Mouse (Mus musculus) right cerebral cortex, postnatal 25 days (tissue): ENCODE data around the gene Tm9sf1.

Source experiments
- DNase-seq: peaks from one replicate; pipeline ENCODE4 v3.0.0; 2022

Tm9sf1 gene

DNA sequence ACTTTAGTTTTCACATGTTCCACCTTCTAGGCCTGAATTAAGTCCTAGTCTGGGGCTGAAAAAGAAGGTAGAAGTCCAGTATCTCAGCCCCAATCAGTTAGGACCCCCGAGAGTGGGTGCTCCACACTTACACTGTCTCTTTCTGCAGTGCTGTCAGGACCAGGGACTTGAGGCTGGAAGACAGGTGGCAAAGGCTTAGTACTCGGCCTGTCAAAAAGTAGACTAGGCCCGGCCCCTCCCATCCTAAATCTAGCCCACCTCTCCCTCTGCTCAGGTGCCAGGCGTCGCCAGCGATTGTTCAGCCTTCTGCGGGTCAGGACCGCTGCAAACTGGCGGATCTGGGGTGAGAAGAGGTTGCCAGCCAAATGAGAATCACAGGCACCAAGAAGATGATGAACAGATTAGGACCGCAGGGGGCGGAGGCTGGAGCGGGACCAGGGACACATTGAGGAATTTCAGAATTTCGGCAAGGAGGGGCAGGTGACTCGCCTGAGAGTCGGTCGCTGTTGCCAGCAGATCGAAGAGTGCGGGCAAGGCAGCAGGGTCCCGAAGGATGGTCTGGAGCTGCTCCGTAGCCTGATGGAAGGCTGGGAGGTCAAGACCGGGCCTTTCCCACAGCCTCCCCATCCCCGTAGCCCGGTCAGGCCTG lies 8.6 kb downstream of the Tm9sf1 start:
- no peak for DNase-seq

DNA sequence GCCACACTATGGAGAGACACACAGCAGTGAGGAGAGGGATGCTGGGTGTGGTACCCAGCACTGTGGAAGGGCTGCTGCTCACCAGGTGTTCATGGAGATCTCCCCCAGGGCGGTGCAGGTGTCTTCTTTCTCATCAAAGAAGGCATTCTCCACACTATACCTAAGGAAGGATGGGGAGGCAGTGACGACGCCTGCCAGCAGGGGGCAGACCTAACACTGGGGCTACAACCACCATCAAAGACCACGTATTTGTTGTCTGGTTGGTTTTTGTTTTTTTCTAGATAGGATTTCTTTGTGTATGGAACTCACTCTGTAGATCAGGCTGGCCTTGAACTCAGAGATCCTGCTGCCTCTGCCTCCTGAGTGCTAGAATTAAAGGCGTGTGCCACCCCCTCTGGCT lies 14.3 kb downstream of the Tm9sf1 start:
- no peak for DNase-seq

DNA sequence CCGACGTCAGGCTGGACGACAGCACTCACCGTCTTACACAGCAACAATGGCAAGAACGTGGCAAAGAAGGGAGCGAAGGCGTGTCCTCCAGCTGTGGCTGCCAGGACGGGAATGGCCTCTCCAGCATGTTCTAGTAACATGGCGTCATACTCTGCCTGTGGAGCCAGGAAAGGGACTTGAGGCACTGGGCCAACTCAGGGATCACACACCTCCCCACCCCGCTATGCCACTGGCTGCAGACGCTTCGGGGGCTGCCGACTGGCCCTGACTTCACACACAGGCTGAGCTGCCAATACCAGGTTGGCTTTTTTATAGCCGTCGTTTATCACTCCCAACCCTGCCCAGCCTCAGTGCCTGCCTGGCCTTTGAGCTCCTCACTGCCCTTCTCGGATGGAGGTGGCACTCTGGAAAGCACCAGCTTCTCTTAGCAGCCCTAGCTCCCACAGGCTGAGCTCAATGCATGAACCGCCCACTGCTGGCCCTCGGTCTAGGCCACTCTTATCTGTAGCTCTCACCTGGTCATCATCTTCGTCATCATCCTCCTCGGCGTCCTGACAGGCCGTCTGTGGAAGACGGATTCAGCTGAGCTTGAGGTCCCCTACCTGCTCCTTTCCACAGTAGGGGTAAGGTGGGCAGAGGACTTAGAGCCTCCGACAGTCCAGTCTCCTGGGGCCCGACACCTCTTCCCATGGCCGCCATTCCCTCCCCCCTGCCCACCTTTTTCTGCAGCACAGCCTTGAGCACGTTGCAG lies 15.4 kb downstream of the Tm9sf1 start:
- DNase-seq = no peak

DNA sequence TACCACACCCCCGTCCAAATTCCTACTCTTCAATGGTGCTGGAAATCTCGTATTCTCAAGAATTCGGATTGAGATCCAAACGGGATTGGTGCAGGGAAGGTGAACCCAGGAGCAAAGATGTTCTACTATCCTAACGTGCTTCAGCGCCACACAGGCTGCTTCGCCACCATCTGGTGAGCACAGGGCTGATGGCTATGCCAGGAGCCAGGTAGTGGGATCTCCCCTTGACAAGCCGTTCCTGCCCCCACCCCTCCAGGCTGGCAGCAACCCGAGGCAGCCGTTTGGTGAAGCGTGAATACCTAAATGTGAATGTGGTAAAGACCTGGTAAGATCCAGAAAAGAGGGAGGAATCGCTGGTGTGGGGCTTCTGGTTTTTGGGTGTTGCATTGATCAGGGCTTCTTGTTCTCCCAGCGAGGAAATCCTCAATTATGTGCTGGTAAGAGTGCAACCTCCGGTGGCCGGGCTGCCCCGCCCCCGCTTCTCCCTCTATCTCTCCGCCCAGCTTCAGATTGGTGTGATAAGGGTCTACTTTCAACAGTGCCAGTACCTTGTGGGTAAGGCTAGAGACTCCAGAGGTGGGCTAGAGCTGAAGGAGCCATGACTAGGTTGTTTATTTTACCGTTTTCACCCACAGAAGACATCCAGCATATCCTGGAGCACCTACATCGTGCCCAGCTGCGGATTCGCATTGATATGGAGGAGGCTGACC lies 25.0 kb downstream of the Tm9sf1 start:
- no peak for DNase-seq

DNA sequence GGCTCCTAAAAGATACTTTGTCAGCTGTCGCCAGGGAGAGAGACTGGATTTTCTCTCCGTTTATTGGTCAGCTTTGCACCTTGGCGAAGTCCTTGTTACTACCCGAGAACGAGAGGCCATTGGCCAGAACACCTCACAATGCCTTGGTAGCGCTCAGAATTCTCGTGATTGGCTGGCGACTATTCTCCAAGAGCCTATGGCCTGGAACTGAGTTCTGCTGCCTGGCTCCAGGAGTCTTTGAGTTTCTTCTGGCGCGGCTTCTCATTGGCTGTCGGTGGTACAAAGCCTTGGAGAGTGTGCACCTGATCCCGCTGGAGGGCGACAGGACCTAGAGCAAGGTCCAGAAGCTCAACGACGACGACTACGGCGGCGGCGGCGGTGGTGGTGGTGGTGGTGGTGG lies 25.8 kb downstream of the Tm9sf1 start, which contains the start of gene Rec8:
TSS of gene Rec8 (plus strand) at position 216 of the 400 bp plus-strand sequence.
- DNase-seq = no peak

DNA sequence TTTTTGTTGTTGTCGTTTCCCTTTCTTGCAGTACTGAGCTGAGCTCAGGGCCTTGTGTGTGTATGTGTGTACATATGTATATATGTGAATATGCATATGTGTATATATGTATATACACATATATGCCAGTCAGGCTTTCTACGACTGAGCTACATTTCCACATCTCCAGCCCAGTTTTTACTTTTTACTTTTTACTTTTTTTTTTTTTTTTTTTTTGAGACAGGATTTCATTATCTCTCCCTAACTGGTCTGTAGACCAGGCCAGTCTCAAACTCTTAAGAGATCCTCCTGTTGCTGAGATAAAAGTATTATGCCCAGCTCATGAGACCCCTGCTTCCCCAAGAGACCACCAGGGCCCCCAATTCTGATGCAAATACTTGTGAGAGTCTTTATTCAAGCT lies 26.8 kb downstream of the Tm9sf1 start:
- DNase-seq = no peak

DNA sequence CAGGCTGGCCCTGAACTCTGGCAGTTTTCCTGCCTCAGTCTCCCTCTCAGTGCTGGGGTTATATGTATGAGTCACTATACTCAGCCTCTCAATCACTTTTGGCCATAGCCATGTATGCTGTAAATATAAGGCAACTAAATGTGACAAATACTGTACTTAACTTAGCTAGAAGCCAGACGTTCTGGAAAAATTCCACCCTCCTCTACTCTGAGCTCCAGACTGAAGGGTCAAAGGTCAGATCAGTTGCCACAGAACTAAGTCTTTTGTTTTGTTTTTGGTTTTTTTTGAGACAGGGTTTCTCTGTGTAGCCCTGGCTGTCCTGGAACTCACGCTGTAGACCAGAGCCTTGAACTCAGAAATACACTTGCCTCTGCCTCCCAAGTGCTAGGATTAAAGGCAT lies 27.7 kb downstream of the Tm9sf1 start:
- no peak for DNase-seq

DNA sequence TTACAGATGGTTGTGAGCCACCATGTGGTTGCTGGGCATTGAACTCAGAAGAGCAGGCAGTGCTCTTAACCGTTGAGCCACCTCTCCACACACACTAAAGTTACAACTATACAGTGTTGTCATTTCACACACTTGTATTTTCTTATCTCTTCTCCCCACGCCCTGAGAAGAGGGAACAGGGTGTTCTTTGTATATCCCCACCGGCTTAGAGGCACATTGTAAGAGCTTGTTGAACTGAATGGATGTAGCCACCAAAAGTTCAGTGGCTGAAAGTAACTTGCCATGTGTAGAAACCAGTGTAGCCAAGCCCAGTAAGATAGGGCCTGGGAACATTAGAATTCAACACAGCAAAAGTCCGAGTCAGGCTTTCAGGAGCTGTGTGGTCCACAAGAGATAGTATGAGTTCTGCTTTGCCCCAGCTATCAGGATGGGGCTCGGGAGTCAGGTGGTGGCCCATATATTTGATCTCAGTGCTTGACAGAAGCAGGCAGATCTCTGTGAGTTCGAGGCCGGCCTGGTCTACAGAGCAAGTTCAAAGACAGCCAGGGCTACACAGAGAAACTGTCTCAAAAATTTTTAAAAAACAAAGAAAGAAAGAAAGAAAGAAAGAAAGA lies 28.9 kb downstream of the Tm9sf1 start:
- no peak for DNase-seq

DNA sequence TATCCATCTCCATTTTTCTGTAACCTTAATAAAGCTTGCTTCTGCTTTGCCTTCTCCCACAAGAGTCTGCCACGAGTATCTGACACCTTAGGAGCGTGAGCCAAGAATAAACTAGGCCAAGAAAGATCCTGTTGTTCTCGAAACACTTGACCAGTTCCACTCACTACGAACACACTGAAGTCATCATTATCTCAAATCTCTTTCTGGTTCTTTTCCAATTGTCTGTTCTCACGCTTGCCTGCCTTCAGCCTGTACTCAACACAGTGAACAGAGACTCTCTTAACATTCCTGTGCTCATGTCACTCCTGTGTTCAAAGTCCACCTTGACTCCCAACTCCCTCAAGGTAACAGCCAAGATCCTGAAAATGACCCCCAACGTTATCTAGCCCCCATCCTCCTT lies 30.3 kb downstream of the Tm9sf1 start:
- no peak for DNase-seq

DNA sequence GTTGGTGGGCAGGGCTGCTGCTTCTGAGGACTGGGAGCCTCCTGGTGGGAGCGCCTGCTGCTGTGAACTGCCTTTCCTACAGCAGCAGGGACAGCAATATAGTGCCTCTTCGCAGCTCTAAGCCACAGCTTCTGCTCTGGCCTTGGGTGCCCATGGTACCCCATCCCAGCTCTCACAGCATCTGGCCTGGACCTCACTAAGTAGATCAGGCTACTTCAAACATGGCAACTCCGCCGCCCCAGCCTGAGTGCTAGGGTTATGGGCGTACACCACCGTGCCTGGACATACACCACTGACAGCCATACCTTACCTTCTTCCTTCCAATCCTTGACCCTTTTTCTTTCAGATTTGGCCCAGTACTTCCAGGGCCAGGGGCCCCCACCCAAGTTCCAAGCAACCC lies 35.3 kb downstream of the Tm9sf1 start:
- no peak for DNase-seq

DNA sequence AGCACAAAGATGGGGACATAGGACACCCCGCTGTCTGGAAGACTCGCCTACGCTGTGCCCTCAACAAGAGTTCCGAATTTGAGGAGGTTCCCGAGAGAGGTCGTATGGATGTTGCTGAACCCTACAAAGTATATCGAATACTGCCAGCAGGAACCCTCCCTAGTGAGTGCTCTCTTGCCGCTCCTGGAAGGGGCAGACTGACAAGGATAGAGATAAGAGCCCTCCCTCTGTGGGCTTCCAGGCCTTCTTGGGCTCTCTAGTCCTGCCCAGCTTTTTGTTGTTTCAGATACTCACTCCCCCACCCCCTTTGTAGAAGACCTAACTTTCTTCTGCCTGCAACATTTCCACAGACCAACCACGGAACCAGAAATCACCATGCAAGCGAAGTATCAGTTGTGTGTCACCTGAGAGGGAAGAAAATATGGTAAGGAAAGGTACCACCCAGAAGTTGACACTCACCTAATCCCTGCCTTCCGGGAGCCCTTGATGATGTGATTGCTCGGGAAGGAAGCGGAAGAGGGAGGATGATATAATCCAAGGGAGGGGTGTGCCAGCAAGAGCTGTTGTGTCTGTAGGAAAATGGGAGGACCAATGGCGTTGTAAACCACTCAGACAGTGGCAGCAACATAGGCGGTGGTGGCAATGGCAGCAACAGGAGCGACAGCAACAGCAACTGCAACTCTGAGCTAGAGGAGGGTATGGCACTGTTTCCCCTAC lies 37.7 kb downstream of the Tm9sf1 start:
- DNase-seq = no peak

DNA sequence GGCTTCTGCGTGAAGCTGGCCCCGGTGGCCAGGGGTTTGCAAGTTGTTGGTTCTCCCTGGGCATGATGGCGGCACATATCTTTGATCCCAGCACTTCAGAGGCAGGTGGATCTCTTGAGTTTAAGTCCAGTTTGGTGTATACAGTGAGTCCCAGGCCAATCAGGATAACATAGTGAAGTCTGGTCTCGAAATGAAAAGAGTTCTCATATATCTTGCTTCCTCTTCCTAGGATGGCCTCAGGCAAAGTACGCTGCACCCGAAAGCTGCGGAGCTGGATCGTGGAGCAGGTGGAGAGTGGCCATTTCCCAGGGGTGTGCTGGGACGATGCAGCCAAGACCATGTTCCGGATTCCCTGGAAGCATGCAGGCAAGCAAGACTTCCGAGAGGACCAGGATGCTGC lies 38.8 kb downstream of the Tm9sf1 start:
- no peak for DNase-seq

DNA sequence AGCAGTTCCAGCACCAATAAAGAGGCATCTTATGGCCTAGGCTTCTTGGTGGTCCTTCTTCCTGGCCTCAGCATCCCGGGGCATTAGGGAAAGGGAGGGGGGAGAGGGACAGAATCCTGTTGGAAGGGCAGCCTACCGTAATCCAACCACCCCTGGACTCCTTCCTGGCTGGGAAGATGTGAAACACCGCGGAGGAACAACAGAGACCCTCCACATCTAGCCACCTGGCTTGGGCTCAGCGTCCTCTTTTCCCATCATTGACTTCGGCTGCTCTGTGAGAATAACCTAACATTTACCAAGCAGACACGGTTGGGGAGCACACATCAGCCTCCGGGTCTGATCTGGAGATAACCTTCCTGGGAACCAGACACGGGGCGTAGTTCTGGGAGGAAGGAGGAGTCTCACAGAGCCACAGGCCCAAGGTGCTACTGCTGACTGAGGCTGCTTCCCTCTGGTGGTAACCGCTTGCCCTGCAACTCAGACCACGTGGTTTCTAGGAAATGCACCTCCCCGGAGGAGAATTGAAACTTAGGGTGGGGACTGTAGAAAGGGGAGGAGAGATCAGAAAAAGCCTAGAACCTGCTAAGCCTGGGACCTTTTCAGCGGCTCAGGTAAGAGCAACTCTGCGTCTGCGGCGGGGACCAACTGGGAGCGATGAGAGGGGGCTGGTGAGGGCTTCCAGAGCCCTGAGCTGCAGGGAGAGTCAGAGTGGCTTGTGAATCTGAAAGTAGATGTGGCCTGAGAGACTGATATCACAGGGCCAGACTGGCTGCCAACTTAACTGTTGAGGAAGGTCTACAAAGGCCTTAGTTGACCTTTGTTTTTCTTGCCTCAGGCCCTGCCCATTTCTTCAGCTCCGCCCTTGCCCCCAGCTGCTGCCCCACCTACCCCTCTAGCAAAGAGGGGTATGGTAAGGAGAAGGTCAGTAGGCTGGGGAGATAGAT lies 39.7 kb downstream of the Tm9sf1 start:
- DNase-seq = peak; percentile 84

DNA sequence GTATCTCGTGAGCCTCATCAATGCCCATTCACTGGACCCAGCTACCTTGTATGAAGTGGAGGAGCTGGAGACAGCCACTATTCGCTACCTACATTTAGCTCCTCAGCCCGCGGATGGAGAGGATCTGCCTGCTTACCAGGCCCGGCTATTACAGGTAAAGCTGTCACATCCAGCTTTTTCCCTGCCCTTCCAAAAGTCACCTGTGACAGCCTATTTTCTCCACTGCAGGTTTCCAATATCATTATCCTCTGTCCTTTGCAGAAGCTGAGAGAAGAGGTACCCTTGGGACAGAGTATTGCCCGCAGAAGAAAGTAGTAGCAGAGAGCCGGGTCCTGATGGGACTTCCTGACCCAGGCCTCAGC lies 40.4 kb downstream of the Tm9sf1 start, which contains the start of gene Irf9:
TSS of gene Irf9 (plus strand) at position 301 of the 362 bp plus-strand sequence.
- DNase-seq = no peak

DNA sequence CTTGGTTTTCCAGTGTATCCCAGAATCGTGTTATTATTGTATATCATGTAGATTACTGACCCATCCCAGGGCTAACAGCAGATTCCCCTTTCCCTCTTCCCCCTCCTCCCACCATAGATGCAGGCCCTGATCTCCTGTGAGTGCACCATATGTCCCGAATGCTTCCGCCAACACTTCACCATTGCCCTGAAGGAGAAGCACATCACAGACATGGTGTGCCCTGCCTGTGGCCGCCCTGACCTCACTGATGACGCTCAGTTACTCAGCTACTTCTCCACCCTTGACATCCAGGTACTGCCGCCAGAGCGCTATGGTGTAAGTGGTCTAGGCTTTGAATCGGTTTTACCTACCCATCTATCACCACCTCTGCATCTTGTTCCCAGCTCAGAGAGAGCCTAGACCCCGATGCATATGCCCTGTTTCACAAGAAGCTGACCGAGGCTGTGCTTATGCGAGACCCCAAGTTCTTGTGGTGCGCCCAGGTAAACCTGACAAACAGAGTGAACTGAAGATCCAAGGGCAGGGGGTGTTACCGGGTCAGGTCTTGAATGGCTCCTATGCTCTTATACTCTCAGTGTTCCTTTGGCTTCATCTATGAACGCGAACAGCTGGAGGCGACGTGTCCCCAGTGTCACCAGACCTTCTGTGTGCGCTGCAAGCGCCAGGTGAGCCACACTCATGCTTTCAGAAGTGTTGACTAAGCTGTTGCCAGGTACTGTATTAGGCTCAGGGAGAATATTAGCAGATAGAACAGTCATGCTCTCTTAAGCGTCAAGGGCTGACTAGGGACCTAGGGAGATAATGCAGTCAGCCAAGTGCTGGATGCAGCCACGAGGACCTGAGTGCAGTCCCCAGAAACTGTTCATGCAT lies 44.9 kb downstream of the Tm9sf1 start:
- no peak for DNase-seq

DNA sequence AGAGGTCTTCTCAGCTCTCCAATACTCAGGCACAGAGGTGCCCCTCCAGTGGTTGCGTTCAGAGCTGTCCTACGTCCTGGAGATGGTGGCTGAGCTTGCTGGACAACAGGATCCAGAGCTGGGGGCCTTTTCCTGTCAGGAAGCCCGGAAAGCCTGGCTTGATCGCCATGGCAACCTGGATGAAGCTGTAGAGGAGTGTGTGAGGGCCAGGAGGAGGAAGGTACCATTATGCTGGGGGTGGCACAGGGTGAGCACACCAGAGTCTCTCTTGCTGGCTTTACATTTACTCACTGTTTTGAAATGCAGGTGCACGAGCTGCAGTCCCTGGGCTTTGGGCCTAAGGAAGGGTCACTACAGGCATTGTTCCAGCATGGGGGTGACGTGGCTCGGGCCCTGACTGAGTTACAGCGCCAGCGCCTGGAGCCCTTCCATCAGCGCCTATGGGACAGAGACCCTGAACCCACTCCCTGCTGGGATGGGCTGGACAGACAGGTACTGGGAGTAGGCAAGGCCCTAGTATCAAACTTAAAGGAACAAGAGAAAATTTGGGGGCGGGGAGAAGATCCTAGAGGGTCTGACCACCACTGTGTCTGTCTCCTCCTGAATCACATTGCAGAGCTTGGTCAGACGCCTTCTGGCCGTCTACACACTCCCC lies 47.4 kb downstream of the Tm9sf1 start:
- DNase-seq = no peak

DNA sequence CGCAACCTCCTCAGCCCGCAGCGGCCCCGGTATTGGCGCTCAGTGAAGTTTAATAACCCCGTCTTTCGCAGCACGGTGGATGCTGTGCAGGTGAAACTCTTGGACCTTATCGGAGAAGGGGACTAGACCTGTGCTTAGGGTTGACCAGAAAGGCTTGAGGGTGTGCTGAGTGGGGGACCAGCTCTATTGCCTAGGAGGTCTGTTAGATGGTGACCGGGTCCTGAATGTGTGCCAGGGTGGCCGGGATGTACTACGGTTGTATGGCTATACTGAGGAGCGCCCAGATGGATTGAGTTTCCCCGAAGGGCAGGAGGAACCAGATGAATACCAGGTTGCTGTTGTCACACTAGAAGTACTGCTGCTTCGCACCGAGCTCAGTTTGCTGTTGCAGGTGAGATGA lies 51.4 kb downstream of the Tm9sf1 start:
- no peak for DNase-seq

DNA sequence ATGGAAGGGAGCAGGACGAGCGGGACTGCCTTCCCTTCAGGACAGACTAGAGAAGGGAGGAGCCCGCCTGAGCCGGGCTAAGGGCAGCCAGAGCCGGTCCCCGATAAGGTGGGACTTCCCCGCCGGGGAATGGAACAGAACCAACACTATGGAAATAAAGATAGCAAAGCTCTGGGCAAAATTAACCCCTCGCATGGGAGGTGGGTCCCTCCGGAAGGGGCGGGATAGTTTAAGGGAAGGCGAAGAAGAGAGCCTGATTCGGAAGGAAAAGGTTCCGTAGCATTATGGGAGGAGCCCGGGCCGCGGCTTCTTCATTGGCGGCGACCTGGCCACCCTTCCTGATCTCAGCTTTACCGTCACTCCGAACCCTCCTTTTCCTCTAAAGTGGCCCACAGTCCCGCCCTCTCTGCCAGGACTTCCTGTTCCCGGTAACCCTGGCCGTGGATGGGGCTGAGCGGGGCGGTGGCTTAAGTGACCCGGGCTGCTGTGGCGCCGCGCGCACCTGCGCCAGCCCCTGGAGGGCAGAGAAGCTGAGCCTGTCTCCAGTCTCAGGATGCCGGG lies 52.2 kb downstream of the Tm9sf1 start, which contains the start of gene Rnf31:
TSS of gene Rnf31 (plus strand) at position 378 of the 561 bp plus-strand sequence.
- DNase-seq = peak; percentile 92

DNA sequence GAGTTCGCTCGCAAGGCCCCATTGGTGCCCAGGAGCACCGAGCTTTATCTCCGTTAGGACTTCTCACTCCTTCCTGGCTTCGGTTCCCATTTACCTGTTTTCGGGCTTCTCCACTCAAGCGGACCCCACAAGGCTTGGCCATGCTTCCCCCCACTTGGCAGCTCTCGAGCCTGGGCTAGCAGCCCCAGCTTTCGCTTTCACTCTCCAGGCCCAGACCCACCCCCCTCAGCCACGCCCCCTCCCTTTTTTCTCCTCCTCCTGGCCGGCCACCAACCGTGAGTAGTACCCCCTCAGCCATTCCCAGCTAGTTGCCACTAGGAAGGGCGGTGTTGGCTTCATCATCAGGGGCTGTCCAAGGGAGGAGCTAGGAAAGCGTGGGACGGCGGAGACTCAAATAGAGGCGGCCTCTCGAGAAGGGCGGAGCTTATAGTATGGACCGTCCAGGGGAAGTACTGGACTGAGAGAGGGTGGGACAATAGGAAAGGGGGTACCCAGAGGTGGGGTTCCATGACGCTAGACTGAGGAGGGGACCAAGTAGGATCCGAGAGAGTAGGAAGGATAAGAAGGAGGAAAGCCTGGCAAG lies 52.8 kb downstream of the Tm9sf1 start, which contains the start of gene Psme2:
TSS of gene Psme2 (minus strand) at position 366 of the 583 bp plus-strand sequence.
- DNase-seq = peak; percentile 89
